Mouse (Mus musculus): ENCODE measurements around the gene Hoxc11. TPM values are rescaled to one million over a fixed set of nuclear protein-coding genes. Genes with fewer than 3 reads are reported as not detected.

Gene Hoxc11
- total and polyA plus RNA-seq, 3 experiments, result not detected

DNA sequence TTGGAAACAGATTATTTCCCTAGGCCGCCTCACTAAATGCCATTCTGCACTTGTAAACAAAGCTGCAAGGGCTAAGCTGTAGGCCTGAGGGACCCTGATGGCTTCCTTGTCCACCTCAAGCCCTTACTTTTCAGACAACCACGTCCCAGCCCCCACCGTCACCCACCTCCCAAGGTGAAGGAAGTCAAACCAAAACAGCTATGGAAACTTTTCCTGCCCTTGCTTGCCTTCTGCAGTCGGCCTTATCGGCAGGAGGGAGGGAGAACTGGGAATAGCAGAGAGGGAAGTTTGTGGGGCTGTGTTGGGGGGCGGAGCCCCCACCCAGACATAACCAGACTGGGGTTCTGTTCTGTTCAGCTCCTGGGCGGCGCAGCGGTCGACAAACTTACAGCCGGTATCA is 38.0 kb downstream of the Hoxc11 start:
- in situ Hi-C loops (cut with MboI; ENCODE audit: low pct_ligation_motif_present, low pct_unique_long_range_greater_than_20kb, low sequenced_read_pairs) (no loop called here), dilution Hi-C loops (cut with MboI; ENCODE audit: extremely low pct_ligation_motif_present, extremely low pct_unique_long_range_greater_than_20kb, low sequenced_read_pairs) (loop anchor here (10.0 kb wide), 1 partner anchor 183 kb away; no protein-coding TSS in a partner anchor)
- no peak for TF ChIP-seq ETS1 (conservative IDR thresholded peaks at IDR 0.05; ENCODE audit: low read depth, low read length)
- TF ChIP-seq KAT2A (IDR thresholded peaks at IDR 0.05; ENCODE audit: insufficient replicate concordance, low read length), result no peak
- no peak for TF ChIP-seq BHLHE40 (IDR thresholded peaks at IDR 0.05; ENCODE audit: low read depth, low read length)
- no peak for TF ChIP-seq MXI1 (IDR thresholded peaks at IDR 0.05; ENCODE audit: low read depth, low read length)
- no peak for TF ChIP-seq MAFK (IDR thresholded peaks at IDR 0.05; ENCODE audit: insufficient replicate concordance, low read length)
- TF ChIP-seq SIN3A (IDR thresholded peaks at IDR 0.05; ENCODE audit: low read length), result no peak
- no peak for TF ChIP-seq ZNF384 (IDR thresholded peaks at IDR 0.05; ENCODE audit: low read depth, low read length)
- TF ChIP-seq JUND (conservative IDR thresholded peaks at IDR 0.05; ENCODE audit: low read depth, low read length), result no peak
- TF ChIP-seq EP300 (IDR thresholded peaks at IDR 0.05; ENCODE audit: low read length), result no peak
- no peak for TF ChIP-seq USF1 (IDR thresholded peaks at IDR 0.05; ENCODE audit: low read depth, low read length)
- TF ChIP-seq HCFC1 (IDR thresholded peaks at IDR 0.05; ENCODE audit: low read depth, low read length), result no peak
- TF ChIP-seq RAD21 (IDR thresholded peaks at IDR 0.05; ENCODE audit: low read depth, low read length), result no peak
- TF ChIP-seq ZKSCAN1 (IDR thresholded peaks at IDR 0.05; ENCODE audit: borderline replicate concordance, low read depth, low read length), result no peak
- Histone ChIP-seq H3K9me3 (replicated peaks; ENCODE audit: low read length) (no peaks in the 10 kb centered on the region), H3K4me2 (ENCODE audit: insufficient read depth, low read depth, poor library complexity, severe bottlenecking) (no peak overlapping the region), H3K79me2 (replicated peaks; ENCODE audit: control insufficient read depth, extremely low read depth, insufficient read depth, poor library complexity, severe bottlenecking) (no peaks in the 10 kb centered on the region), H3K27me3 (replicated peaks) (peaks cover 32% of the 10 kb centered on the region), H3K36me3 (replicated peaks in 1 of 2; ENCODE audit: control insufficient read depth in 1 of 2, insufficient read depth in 1 of 2, low read length in 1 of 2) (no peaks in the 10 kb centered on the region), H3K4me1 (ENCODE audit: control insufficient read depth in 1 of 2, insufficient read depth in 2 of 2) (peaks cover 0 to 3% of the 10 kb centered on the region in 2 experiments; a peak in 1 of 4 replicates), H3K27ac (ENCODE audit: insufficient read depth, low read depth) (no peak overlapping the region), H3K9ac (ENCODE audit: insufficient read depth, low read depth) (no peak overlapping the region), H3K4me3 (replicated peaks in 1 of 3; ENCODE audit: low read depth in 2 of 3, low read length in 2 of 3, poor library complexity in 1 of 3) (no peak overlapping the region)
- no peak for DNase-seq (ENCODE audit: extremely low read depth)

DNA sequence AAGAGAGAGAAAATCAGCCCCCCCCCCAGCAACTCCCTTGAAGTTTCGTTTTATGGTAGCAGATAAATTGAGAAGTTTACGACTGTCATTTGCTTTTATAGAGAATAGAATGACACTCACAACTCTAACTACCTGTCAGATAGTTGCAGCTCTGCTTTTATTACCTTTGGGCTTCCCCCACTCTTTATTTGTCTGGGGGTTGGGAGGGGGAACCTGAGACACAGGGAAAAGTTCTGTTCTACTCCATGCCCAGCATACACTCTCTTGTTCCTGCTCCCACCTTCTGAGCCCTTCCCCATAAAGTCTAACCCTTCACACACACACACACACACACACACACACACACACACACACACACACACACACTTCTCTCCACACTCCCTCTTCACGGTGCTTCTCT is 38.6 kb downstream of the Hoxc11 start:
- Histone ChIP-seq H3K9me3 (replicated peaks; ENCODE audit: low read length) (no peaks in the 10 kb centered on the region), H3K27ac (ENCODE audit: insufficient read depth, low read depth) (no peak overlapping the region), H3K4me1 (ENCODE audit: control insufficient read depth in 1 of 2, insufficient read depth in 2 of 2) (peaks cover 0 to 7% of the 10 kb centered on the region in 2 experiments; a peak in 2 of 4 replicates), H3K79me2 (replicated peaks; ENCODE audit: control insufficient read depth, extremely low read depth, insufficient read depth, poor library complexity, severe bottlenecking) (no peaks in the 10 kb centered on the region), H3K4me2 (ENCODE audit: insufficient read depth, low read depth, poor library complexity, severe bottlenecking) (no peak overlapping the region), H3K9ac (ENCODE audit: insufficient read depth, low read depth) (no peak overlapping the region), H3K4me3 (replicated peaks in 1 of 3; ENCODE audit: low read depth in 2 of 3, low read length in 2 of 3, poor library complexity in 1 of 3) (no peak overlapping the region), H3K27me3 (replicated peaks) (peaks cover 30% of the 10 kb centered on the region), H3K36me3 (replicated peaks in 1 of 2; ENCODE audit: control insufficient read depth in 1 of 2, insufficient read depth in 1 of 2, low read length in 1 of 2) (no peaks in the 10 kb centered on the region)
- no peak for DNase-seq (ENCODE audit: extremely low read depth)
- TF ChIP-seq ZC3H11A (IDR thresholded peaks at IDR 0.05; ENCODE audit: low read depth, low read length), result no peak
- no peak for TF ChIP-seq GABPA (IDR thresholded peaks at IDR 0.05; ENCODE audit: insufficient replicate concordance, low read depth, low read length)
- TF ChIP-seq ZKSCAN1 (IDR thresholded peaks at IDR 0.05; ENCODE audit: borderline replicate concordance, low read depth, low read length), result no peak
- TF ChIP-seq TCF12 (IDR thresholded peaks at IDR 0.05; ENCODE audit: low read depth, low read length), result no peak
- dilution Hi-C loops (cut with MboI; ENCODE audit: extremely low pct_ligation_motif_present, extremely low pct_unique_long_range_greater_than_20kb, low sequenced_read_pairs) (loop anchor here (10.0 kb wide), 1 partner anchor 182 kb away; no protein-coding TSS in a partner anchor), in situ Hi-C loops (cut with MboI; ENCODE audit: low pct_ligation_motif_present, low pct_unique_long_range_greater_than_20kb, low sequenced_read_pairs) (no loop called here)
